Mouse (Mus musculus) ES-Bruce4 (cell line): Measurements from ENCODE around the gene Tnfsf9. TPM values are rescaled to one million over a fixed set of nuclear protein-coding genes. Genes with fewer than 3 reads are reported as not detected.

Source experiments
- H3K27ac ChIP-seq: 2 replicates; pipeline ENCODE4 v1.5.1; 2012; ENCODE audit warnings: low read length, inconsistent platforms; ENCODE audit not compliant: insufficient read depth
- H3K27me3 ChIP-seq: 2 replicates; pipeline ENCODE4 v1.6.1; 2012; ENCODE audit warnings: mild to moderate bottlenecking, low read length, inconsistent platforms; ENCODE audit not compliant: control insufficient read depth, poor library complexity, insufficient read depth, severe bottlenecking
- H3K36me3 ChIP-seq: 2 replicates; pipeline ENCODE4 v1.6.1; 2012; ENCODE audit warnings: inconsistent platforms, mild to moderate bottlenecking, low read length, moderate library complexity; ENCODE audit not compliant: control insufficient read depth, poor library complexity, insufficient read depth, severe bottlenecking
- H3K4me1 ChIP-seq: one replicate; pipeline ENCODE4 v1.8.1; 2011; ENCODE audit warnings: low read length; ENCODE audit not compliant: control insufficient read depth, insufficient read depth
- H3K4me3 ChIP-seq: 2 replicates; pipeline ENCODE4 v1.5.1; 2011; ENCODE audit warnings: low read depth, mild to moderate bottlenecking, low read length
- H3K9ac ChIP-seq: 2 replicates; pipeline ENCODE4 v1.6.1; 2012; ENCODE audit warnings: low read depth, mild to moderate bottlenecking, inconsistent platforms; ENCODE audit not compliant: poor library complexity, severe bottlenecking
- H3K9me3 ChIP-seq: replicated peaks from 2 replicates; pipeline ENCODE4 v1.6.1; 2012; ENCODE audit warnings: mild to moderate bottlenecking, low read length, inconsistent platforms; ENCODE audit not compliant: control insufficient read depth, poor library complexity, insufficient read depth, severe bottlenecking
- CTCF ChIP-seq: IDR thresholded peaks from one replicate; pipeline ENCODE4 v1.8.1; 2011; ENCODE audit warnings: low read depth, low read length
- EP300 ChIP-seq: IDR thresholded peaks from 2 replicates; pipeline ENCODE4 v1.6.1; 2011; ENCODE audit warnings: low read depth, low read length; ENCODE audit not compliant: insufficient read depth
- POLR2A ChIP-seq: IDR thresholded peaks from one replicate; pipeline ENCODE4 v1.8.1; 2011; ENCODE audit warnings: low read length; ENCODE audit not compliant: insufficient read depth
- polyA plus RNA-seq: library from polyadenylated mRNA; stranded (reverse); fragments of >200 nt; gene quantifications from 2 replicates; pipeline ENCODE4 v1.2.4, GENCODE M21; 2011; ENCODE audit warnings: low read depth; ENCODE audit not compliant: missing spikeins, insufficient read depth, insufficient read length

The Tnfsf9 gene
- polyA plus RNA-seq, 1 experiment, result 9.1 TPM

DNA sequence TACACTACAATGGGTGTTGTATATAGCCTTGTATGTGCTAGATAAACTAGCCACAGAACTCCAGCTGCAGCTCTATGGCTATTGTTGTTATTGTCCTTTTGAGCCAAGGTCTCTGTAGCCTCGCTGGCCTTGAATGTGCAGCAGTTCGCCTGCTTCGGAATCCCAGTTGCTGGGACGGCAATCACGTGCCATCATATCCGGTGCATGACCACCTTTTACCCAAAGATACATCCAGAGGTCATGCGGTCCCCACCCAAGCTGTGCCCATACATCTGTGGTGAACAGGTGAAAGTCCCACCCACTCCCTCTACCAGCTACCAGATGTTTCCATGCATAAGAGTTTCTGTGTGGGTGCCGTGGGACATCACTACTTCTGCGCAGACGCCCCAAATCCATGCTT, 44.1 kb upstream of the Tnfsf9 start:
- no peaks in the 10 kb centered on the region for H3K27me3 ChIP-seq

DNA sequence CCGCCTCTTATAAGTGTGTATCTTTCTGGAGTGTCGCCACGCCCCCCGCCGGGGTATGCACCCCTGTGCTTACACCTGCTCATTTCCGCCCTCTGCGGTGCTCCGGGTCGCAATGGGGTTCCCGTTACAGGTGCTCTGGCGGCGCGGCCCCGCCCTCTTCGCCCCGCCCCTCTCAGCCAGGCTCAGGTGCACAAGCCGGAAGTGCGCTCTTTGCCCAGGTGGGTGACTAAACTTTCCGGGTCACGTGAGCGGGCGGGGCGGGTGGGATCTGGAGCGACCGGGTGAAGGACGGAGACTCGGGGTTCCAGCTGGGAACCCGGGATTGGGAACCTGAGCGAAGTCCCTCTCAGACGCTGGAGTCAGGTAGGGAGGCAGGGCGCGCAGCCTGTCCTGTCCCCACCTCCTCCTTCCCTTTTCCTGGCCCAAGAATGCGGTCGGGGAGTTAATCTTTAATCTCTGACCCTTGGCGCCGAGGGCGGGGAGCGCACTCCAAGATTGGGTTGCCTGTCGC, 43.1 kb upstream of the Tnfsf9 start:
- Histone ChIP-seq H3K36me3 (0 out of 2 replicates have a peak, but pooled peaks cover 2% of the 10 kb centered on the region), H3K4me1 (peaks cover 10% of the 10 kb centered on the region), H3K4me3 (peak overlapping the region; percentile 91), H3K27me3 (no peaks in the 10 kb centered on the region), H3K9me3 (no peaks in the 10 kb centered on the region), H3K9ac (peak overlapping the region; percentile 84), H3K27ac (no peak overlapping the region)
- TF ChIP-seq EP300, result 0 out of 2 replicates have a peak, but pooled peaks have one; percentile 62
- no peak for TF ChIP-seq POLR2A

More for the DNA sequence above, 44.1 kb upstream of the Tnfsf9 start:
- H3K9ac ChIP-seq, result no peak overlapping the region
- no peaks in the 10 kb centered on the region for H3K9me3 ChIP-seq
- H3K27ac ChIP-seq, result no peak overlapping the region
- H3K4me1 ChIP-seq, result peaks cover 7% of the 10 kb centered on the region
- no peak for TF ChIP-seq CTCF
- 0 out of 2 replicates have a peak, but pooled peaks have one; percentile 46 for TF ChIP-seq EP300
- 0 out of 2 replicates have a peak overlapping the region, but pooled peaks have one; percentile 9 for H3K4me3 ChIP-seq
- H3K36me3 ChIP-seq, result 0 out of 2 replicates have a peak, but pooled peaks cover 2% of the 10 kb centered on the region

DNA sequence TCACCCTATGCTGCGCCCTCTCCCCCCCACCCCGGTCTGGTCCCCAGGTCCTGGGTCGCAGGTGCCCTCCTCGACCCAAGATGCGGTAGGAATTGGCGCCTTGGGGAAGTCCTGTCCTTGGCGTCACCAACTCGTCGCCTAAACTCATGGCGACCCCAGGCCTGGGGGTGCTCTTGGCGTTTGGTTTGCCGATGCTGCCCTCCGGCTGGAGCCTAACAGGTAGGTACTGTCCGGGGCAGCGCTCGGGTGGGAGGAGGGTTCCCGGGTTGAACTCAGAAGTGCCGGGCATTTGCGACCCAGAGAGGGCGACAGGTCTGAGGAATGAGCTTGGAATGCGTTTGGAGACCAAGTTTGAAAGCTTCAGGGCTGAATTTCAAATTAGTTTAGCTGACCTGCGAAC, 42.6 kb upstream of the Tnfsf9 start:
- peak overlapping the region; percentile 84 for H3K9ac ChIP-seq
- H3K4me3 ChIP-seq, result peak overlapping the region; percentile 91
- no peak overlapping the region for H3K27ac ChIP-seq
- no peaks in the 10 kb centered on the region for H3K27me3 ChIP-seq
- H3K4me1 ChIP-seq, result peaks cover 10% of the 10 kb centered on the region
- no peaks in the 10 kb centered on the region for H3K9me3 ChIP-seq
- 0 out of 2 replicates have a peak, but pooled peaks cover 2% of the 10 kb centered on the region for H3K36me3 ChIP-seq
- TF ChIP-seq EP300, result no peak
- no peak for TF ChIP-seq CTCF
- TF ChIP-seq POLR2A, result no peak

DNA sequence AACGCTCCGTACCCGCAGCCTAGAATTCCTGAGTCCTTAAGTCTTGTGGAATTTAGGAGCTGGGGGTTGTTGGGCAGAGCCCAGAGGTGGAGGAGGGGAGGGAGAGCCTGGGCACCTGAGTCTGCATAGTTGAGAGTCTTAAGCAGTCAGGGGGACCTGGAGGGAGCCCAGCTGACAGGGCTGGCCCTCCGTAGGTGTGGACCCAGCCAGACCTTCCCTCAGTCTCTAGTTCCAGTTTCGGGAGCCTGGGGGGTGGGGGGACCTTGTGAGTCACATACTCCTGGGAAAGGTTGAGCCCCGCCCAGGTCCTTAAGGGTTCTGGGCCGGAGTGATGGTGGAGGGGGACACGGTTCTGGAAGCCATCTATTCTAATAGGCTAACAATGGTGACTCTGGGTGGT, 42.1 kb upstream of the Tnfsf9 start:
- Histone ChIP-seq H3K27ac (no peak overlapping the region), H3K4me3 (peak overlapping the region; percentile 91), H3K4me1 (peaks cover 10% of the 10 kb centered on the region), H3K9ac (peak overlapping the region; percentile 84), H3K36me3 (0 out of 2 replicates have a peak, but pooled peaks cover 2% of the 10 kb centered on the region), H3K27me3 (no peaks in the 10 kb centered on the region), H3K9me3 (no peaks in the 10 kb centered on the region)
- TF ChIP-seq POLR2A, result no peak
- TF ChIP-seq CTCF, result no peak
- no peak for TF ChIP-seq EP300

DNA sequence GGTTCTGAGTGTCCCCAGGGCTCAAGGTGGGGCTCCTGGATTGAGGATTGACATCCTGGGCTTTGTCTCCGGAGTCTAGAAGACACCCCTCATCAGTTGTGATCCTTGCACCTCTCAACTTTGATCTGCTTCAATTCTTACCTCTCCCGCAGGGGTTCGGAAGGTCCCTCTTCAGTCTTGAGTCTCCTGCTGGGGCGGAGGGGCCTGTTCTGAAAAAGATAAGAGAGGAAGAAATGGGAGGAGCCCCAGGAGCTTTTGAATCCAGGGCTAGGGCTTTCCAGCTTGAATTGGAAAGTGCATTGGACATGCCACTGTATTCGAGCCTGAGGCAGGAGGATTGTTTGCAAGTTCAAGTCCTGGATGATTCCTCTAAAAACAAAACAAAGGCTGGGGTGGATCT, 38.2 kb upstream of the Tnfsf9 start:
- H3K4me1 ChIP-seq, result peaks cover 7% of the 10 kb centered on the region
- H3K9me3 ChIP-seq, result no peaks in the 10 kb centered on the region
- H3K27ac ChIP-seq, result no peak overlapping the region
- no peak overlapping the region for H3K4me3 ChIP-seq
- no peak overlapping the region for H3K9ac ChIP-seq
- H3K27me3 ChIP-seq, result no peaks in the 10 kb centered on the region
- H3K36me3 ChIP-seq, result 0 out of 2 replicates have a peak, but pooled peaks cover 2% of the 10 kb centered on the region
- TF ChIP-seq CTCF, result no peak
- TF ChIP-seq EP300, result no peak
- TF ChIP-seq POLR2A, result no peak

DNA sequence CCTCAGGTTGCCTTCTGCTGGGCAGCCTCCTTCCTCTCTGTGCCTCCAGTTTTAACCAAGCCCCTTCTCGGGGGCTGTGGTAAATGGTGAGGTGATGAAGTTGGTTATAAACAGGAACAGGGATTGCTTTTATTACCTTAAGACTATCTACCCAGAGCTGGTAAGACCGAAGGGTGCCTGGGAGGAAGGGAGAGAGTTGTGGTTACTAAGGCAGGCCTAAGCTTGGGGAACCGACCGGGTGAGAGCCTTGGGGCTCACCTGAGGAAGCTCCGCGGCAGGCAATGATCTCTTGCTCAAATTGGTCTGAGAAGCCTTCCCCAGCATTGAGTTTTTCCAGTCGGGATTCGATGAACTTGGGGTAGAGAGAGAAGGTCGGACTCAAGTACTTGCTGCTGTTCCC, 34.9 kb upstream of the Tnfsf9 start:
- H3K4me1 ChIP-seq, result peaks cover 16% of the 10 kb centered on the region
- H3K27ac ChIP-seq, result peak overlapping the region; percentile 70
- H3K9ac ChIP-seq, result peak overlapping the region; percentile 57
- peak overlapping the region; percentile 69 for H3K4me3 ChIP-seq
- H3K36me3 ChIP-seq, result 0 out of 2 replicates have a peak, but pooled peaks cover 2% of the 10 kb centered on the region
- H3K27me3 ChIP-seq, result no peaks in the 10 kb centered on the region
- no peaks in the 10 kb centered on the region for H3K9me3 ChIP-seq
- TF ChIP-seq POLR2A (no peak), EP300 (no peak), CTCF (no peak)
